Mouse (Mus musculus) cerebellum, adult 2 months (tissue): ENCODE data around the gene Tas2r108.

Experiments used
- CTCF ChIP-seq: fragments of 200-500 bp; IDR thresholded peaks from 2 replicates; pipeline ENCODE4 v1.5.1; 2011; ENCODE audit warnings: low read depth, mild to moderate bottlenecking, control low read depth, low read length, moderate library complexity, borderline replicate concordance; ENCODE audit not compliant: insufficient read depth
- POLR2A ChIP-seq: fragments of 200-500 bp; IDR thresholded peaks from 2 replicates; pipeline ENCODE4 v1.6.1; 2011; ENCODE audit warnings: low read length, control low read depth, borderline replicate concordance; ENCODE audit not compliant: insufficient read depth

GRCm38 (mm10) chr6:40490933-40491332, 2.4 kb upstream of the Tas2r108 start, which contains the start of gene Tas2r137:
- no peak for TF ChIP-seq POLR2A
- no peak for TF ChIP-seq CTCF
